Mouse (Mus musculus) hindbrain, embryonic 10.5 days (tissue): ENCODE measurements at regions not wholly inside any gene's neighbourhood (a gene's known extent, or its start where the extent isn't known, plus 50 kb on each side); places are given as distances from the start of the nearest gene placed in this dataset.

Experiments
- DNase-seq: peaks from one replicate; pipeline ENCODE4 v3.0.0-alpha.2; 2017; ENCODE audit warnings: low spot score
- H3K27ac ChIP-seq: fragments of 300-500 bp; sonication (generic); 2 replicates; pipeline ENCODE4 v1.5.1; 2016; ENCODE audit warnings: mild to moderate bottlenecking, moderate library complexity
- H3K27me3 ChIP-seq: fragments of 300-500 bp; sonication (generic); 2 replicates; pipeline ENCODE4 v1.6.1; 2016; ENCODE audit warnings: mild to moderate bottlenecking; ENCODE audit not compliant: poor library complexity, insufficient read depth, severe bottlenecking
- H3K36me3 ChIP-seq: fragments of 300-500 bp; sonication (generic); 2 replicates; pipeline ENCODE4 v1.6.1; 2016; ENCODE audit warnings: mild to moderate bottlenecking, moderate library complexity
- H3K4me1 ChIP-seq: fragments of 300-500 bp; sonication (generic); replicated peaks from 2 replicates; pipeline ENCODE4 v1.6.1; 2016; ENCODE audit warnings: mild to moderate bottlenecking
- H3K4me3 ChIP-seq: fragments of 300-500 bp; sonication (generic); 2 replicates; pipeline ENCODE4 v1.5.1; 2016; ENCODE audit warnings: mild to moderate bottlenecking, moderate library complexity
- H3K9me3 ChIP-seq: fragments of 300-500 bp; sonication (generic); 2 replicates; pipeline ENCODE4 v1.6.1; 2016; ENCODE audit warnings: mild to moderate bottlenecking, moderate library complexity
- WGBS: fragments of 180-500 bp; shearing (Covaris S2); methylation state at CpG from one replicate; pipeline ENCODE4 v1.1.7; 2016; 5-methylcytosine and 5-hydroxymethylcytosine counted together

- WGBS, result 62% methylated on average over 18 of the region's 18 CpGs
- Histone ChIP-seq H3K4me3 (no peak overlapping the region), H3K27ac (peak overlapping the region; percentile 53; the same call in 1 of the 2 replicates), H3K9me3 (peaks cover 4% of the 10 kb centered on the region; the same call in 1 of the 2 replicates), H3K27me3 (no peaks in the 10 kb centered on the region), H3K4me1 (peaks cover 50% of the 10 kb centered on the region), H3K36me3 (no peaks in the 10 kb centered on the region)
- DNase-seq, result no peak
These were observed 336.6 kb upstream of the Gm10131 start for GRCm38 (mm10) chr8:34447880-34448830.

GRCm38 (mm10) chr8:34442688-34443087 is 331.2 kb upstream of the Gm10131 start:
- WGBS, result 85% methylated on average over 3 of the region's 3 CpGs

GRCm38 (mm10) chr8:34441756-34442155 is 330.2 kb upstream of the Gm10131 start:
- Histone ChIP-seq H3K36me3 (no peaks in the 10 kb centered on the region), H3K27ac (no peak overlapping the region), H3K9me3 (no peaks in the 10 kb centered on the region), H3K27me3 (no peaks in the 10 kb centered on the region), H3K4me3 (no peak overlapping the region), H3K4me1 (peaks cover 9% of the 10 kb centered on the region)
- DNase-seq, result no peak
- 84% methylated on average over 3 of the region's 3 CpGs for WGBS

More at GRCm38 (mm10) chr8:34442688-34443087, 331.2 kb upstream of the Gm10131 start:
- Histone ChIP-seq H3K4me1 (peaks cover 10% of the 10 kb centered on the region), H3K36me3 (no peaks in the 10 kb centered on the region), H3K27me3 (no peaks in the 10 kb centered on the region), H3K4me3 (no peak overlapping the region), H3K27ac (no peak overlapping the region), H3K9me3 (no peaks in the 10 kb centered on the region)
- no peak for DNase-seq

DNA sequence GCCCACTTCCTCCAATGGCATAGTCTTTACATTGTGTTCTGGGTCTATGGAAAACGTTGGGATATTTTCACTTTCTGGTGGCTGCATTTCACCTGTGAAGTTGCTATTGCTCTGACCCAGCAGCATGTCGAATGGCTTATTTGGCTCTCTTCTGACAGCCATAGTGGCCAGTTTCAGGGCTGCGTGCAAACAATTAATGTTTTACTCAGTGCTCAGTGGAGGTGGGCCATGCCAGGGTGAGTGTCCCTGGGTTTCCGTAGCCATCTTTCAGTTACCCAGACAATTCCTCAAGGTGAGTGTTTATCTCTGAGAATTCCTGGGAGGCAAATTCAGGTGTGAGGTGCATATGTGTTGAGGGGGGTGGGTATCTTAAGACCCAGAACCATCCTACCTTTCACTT is 329.2 kb upstream of the Gm10131 start:
- Histone ChIP-seq H3K4me3 (no peak overlapping the region), H3K27ac (no peak overlapping the region), H3K27me3 (no peaks in the 10 kb centered on the region), H3K9me3 (no peaks in the 10 kb centered on the region), H3K4me1 (peaks cover 9% of the 10 kb centered on the region), H3K36me3 (no peaks in the 10 kb centered on the region)
- WGBS, result 88% methylated on average over 4 of the region's 4 CpGs
- no peak for DNase-seq

- Histone ChIP-seq H3K27me3 (no peaks in the 10 kb centered on the region), H3K9me3 (no peaks in the 10 kb centered on the region), H3K4me3 (no peak overlapping the region), H3K27ac (no peak overlapping the region), H3K36me3 (no peaks in the 10 kb centered on the region), H3K4me1 (no peaks in the 10 kb centered on the region)
- 88% methylated on average over 2 of the region's 2 CpGs for WGBS
- DNase-seq, result no peak
These were observed 327.2 kb upstream of the Gm10131 start for GRCm38 (mm10) chr8:34438771-34439170.

DNA sequence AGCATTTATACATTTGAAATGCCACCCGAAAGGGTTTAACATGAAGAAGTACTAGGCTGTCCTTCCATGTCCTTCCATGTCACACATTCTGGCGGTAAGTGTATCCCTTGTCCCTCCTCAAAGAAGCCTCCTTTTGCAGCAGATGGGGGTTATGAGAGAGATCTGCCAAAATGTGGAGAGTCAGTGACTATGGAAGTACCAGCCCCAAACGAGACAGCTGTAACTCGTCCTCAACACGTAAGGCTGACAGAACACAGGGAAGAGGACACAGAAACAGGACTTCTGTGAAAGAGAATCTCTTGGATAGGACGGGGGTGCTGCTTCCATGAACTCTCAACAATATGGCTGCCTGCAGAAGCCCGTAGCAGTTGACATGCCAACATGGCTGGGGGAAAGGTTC is 320.4 kb upstream of the Gm10131 start:
- H3K9me3 ChIP-seq, result no peaks in the 10 kb centered on the region
- H3K27me3 ChIP-seq, result no peaks in the 10 kb centered on the region
- H3K4me3 ChIP-seq, result no peak overlapping the region
- H3K36me3 ChIP-seq, result no peaks in the 10 kb centered on the region
- no peak for DNase-seq
- WGBS, result 93% methylated on average over 7 of the region's 7 CpGs
- H3K4me1 ChIP-seq, result no peaks in the 10 kb centered on the region
- no peak overlapping the region for H3K27ac ChIP-seq

- Histone ChIP-seq H3K4me3 (no peak overlapping the region), H3K27me3 (no peaks in the 10 kb centered on the region), H3K4me1 (no peaks in the 10 kb centered on the region), H3K9me3 (no peaks in the 10 kb centered on the region), H3K36me3 (no peaks in the 10 kb centered on the region), H3K27ac (no peak overlapping the region)
- no peak for DNase-seq
- 81% methylated on average over 3 of the region's 3 CpGs for WGBS
These were observed 317.7 kb upstream of the Gm10131 start for GRCm38 (mm10) chr8:34429231-34429630.

DNA sequence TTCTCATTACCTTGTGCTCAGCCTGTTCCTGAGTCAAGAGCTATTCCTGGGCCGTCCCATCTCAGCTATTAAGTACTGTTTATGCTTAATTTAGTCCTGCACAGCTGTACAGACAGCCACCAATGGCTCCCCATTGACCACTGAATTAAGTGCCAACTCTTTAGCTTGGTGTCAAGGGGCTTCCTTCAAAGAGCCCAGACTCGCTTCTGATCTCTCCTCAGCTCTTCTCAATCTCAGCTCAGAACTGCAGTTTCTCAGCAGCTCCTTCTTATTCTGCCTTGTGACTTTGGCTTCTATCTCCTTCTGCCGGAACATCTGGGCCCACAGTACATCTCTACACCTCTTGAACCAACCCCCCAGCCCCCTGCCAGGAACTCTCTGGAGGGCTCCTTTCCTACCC is 290.0 kb upstream of the Gm10131 start:
- Histone ChIP-seq H3K9me3 (no peaks in the 10 kb centered on the region), H3K4me1 (peaks cover 21% of the 10 kb centered on the region), H3K36me3 (no peaks in the 10 kb centered on the region), H3K27me3 (no peaks in the 10 kb centered on the region), H3K4me3 (no peak overlapping the region), H3K27ac (no peak overlapping the region)
- WGBS, result 92% methylated on average over 3 of the region's 3 CpGs
- DNase-seq, result no peak

GRCm38 (mm10) chr8:34398914-34399813 is 287.6 kb upstream of the Gm10131 start:
- Histone ChIP-seq H3K36me3 (no peaks in the 10 kb centered on the region), H3K9me3 (0 out of 2 replicates have a peak, but pooled peaks cover 4% of the 10 kb centered on the region), H3K27ac (0 out of 2 replicates have a peak overlapping the region, but pooled peaks have one; percentile 29), H3K4me3 (no peak overlapping the region), H3K27me3 (no peaks in the 10 kb centered on the region), H3K4me1 (peaks cover 21% of the 10 kb centered on the region)
- WGBS, result 66% methylated on average over 14 of the region's 14 CpGs
- DNase-seq, result no peak

DNA sequence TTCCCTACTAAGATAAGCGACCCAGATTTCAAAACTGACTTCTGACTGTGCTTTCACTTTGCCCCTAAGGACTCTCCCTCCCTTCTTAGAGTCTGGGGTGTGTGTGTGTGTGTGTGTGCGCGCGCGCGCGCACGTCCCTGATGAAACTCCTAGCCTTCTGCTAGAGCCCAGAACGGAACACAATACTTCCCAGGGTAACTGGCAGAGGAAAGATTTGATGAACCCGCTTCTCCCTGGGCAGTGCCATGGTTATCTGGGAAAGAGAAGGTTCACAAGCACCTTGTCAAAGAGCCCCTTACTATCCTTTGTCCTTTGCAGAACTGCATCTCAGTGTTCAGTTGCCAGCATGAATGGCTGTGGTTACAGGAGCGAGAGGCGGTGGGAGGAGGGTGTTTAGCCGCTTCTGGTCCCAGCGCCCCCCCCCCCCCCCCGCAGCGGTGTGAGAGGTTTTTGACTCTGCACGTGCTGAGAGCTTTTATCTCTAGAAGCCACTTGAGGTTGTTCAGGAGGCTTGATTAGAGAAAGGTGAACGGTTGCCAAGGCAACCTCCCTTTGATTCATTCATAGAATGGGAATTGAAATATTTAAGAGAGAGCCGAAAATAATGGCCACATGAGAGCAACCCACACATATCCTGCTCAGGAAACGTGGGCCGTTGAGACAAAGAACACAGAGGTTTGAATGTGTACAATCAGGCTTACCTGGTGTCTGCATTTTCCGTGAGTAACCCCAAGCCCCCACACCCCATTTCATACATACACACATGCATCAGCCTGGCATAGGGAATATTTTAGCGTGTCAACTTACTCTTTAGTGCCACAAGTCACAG is 286.3 kb upstream of the Gm10131 start:
- Histone ChIP-seq H3K27me3 (no peaks in the 10 kb centered on the region), H3K9me3 (0 out of 2 replicates have a peak, but pooled peaks cover 4% of the 10 kb centered on the region), H3K36me3 (no peaks in the 10 kb centered on the region), H3K27ac (peak overlapping the region; percentile 77), H3K4me1 (peaks cover 23% of the 10 kb centered on the region), H3K4me3 (peak overlapping the region; percentile 22; the same call in 1 of the 2 replicates)
- DNase-seq, result peak; percentile 36
- 34% methylated on average over 23 of the region's 23 CpGs for WGBS

DNA sequence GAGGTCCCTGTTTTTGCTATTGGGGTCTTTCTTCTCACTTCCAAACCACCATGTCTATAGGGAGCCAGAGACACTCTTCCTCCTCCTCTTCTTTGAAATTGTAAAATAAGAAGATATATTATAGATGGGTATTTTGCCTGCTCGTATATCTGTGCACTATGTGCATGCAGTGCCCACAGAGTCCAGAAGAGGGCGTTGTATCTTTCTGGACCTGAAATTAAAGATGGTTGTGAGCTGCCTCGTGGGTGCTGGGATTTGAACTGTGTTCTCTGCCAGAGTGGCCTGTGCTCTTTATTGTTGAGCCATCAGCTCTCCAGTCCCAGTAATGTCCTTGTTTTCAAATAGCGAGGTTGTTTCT is 285.7 kb upstream of the Gm10131 start:
- H3K27me3 ChIP-seq, result no peaks in the 10 kb centered on the region
- no peaks in the 10 kb centered on the region for H3K36me3 ChIP-seq
- WGBS, result 64% methylated on average over 4 of the region's 4 CpGs
- no peak for DNase-seq
- 0 out of 2 replicates have a peak, but pooled peaks cover 4% of the 10 kb centered on the region for H3K9me3 ChIP-seq
- H3K4me1 ChIP-seq, result peaks cover 29% of the 10 kb centered on the region
- peak overlapping the region; percentile 77; the same call in 1 of the 2 replicates for H3K27ac ChIP-seq
- H3K4me3 ChIP-seq, result peak overlapping the region; percentile 22; the same call in 1 of the 2 replicates
